Mouse (Mus musculus) olfactory bulb, adult 2 months (tissue): ENCODE data around the gene Cenpn. TPM values are rescaled to one million over a fixed set of nuclear protein-coding genes. Genes with fewer than 3 reads are reported as not detected.

Experiments used
- H3K27ac ChIP-seq: fragments of 200-500 bp; 2 replicates; pipeline ENCODE4 v1.5.1; 2012; ENCODE audit warnings: low read depth, low read length; ENCODE audit not compliant: insufficient read depth
- H3K4me1 ChIP-seq: fragments of 200-500 bp; 2 replicates; pipeline ENCODE4 v1.6.1; 2012; ENCODE audit warnings: low read length; ENCODE audit not compliant: control insufficient read depth, insufficient read depth
- H3K4me3 ChIP-seq: fragments of 200-500 bp; 2 replicates; pipeline ENCODE4 v1.5.1; 2012; ENCODE audit warnings: mild to moderate bottlenecking, low read depth, low read length, moderate library complexity; ENCODE audit not compliant: insufficient read depth
- CTCF ChIP-seq: fragments of 200-500 bp; IDR thresholded peaks from 2 replicates; pipeline ENCODE4 v1.5.1; 2012; ENCODE audit warnings: low read depth, mild to moderate bottlenecking, low read length, moderate library complexity; ENCODE audit not compliant: insufficient read depth
- POLR2A ChIP-seq: fragments of 200-500 bp; IDR thresholded peaks from 2 replicates; pipeline ENCODE4 v1.6.1; 2012; ENCODE audit warnings: mild to moderate bottlenecking, low read depth, low read length, moderate library complexity; ENCODE audit not compliant: insufficient read depth
- whole genome bisulfite sequencing: fragments of 180-500 bp; shearing (Covaris S2); methylation state at CpG from one replicate; pipeline ENCODE4 v1.1.7; 2018; 5-methylcytosine and 5-hydroxymethylcytosine counted together
- polyA plus RNA-seq: library from polyadenylated mRNA; stranded (reverse); fragments of >200 nt; gene quantifications from 2 replicates; pipeline ENCODE4 v1.2.4, GENCODE M21; 2012; ENCODE audit warnings: low replicate concordance; ENCODE audit not compliant: missing spikeins, insufficient read depth, insufficient read length

The Cenpn gene
- polyA plus RNA-seq, 1 experiment = not detected

DNA sequence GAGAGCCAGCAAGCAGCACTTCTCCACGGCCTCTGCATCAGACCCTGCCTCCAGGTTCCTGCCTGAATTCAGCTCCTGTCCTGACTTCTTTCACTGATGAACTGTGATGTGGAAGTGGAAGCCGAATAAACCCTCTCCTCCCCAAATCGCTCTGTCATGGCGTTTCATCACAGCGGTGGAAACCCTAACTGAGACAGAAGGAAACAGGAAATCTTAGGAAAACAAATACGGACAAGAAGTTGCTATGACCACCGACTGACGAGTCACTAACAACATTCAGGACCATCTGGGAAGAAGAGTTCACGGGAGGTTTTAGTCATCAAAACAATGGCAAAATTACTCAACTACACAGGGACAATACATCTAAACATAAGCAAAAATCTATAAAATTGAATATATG, 28.9 kb upstream of the Cenpn start:
- 81% methylated on average over 9 of the region's 9 CpGs for WGBS
- H3K4me1 ChIP-seq = no peaks in the 10 kb centered on the region
- no peak for TF ChIP-seq POLR2A
- no peak for TF ChIP-seq CTCF
- H3K27ac ChIP-seq = no peak overlapping the region
- H3K4me3 ChIP-seq = no peak overlapping the region

DNA sequence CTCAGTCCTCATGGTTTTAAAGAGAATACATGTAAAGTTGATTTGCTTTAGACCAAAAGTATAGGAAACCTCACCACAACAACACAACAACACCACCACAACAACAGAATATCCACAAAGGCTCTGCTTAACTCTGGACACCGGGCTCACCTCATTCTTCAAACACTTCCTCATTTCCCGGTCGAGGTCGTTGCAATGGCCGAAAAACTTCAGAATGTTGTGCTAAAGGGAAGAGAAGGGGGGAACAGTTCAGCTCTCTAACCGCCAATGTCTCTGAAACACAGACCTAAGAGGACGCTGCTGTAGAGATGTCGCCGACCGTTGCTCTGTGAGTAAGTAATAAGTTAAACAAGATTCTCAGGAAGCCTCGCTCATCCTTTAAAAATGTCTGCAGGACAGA, 27.6 kb upstream of the Cenpn start:
- H3K4me1 ChIP-seq = no peaks in the 10 kb centered on the region
- no peak overlapping the region for H3K27ac ChIP-seq
- TF ChIP-seq CTCF = no peak
- no peak for TF ChIP-seq POLR2A
- WGBS = 93% methylated on average over 11 of the region's 11 CpGs
- no peak overlapping the region for H3K4me3 ChIP-seq

DNA sequence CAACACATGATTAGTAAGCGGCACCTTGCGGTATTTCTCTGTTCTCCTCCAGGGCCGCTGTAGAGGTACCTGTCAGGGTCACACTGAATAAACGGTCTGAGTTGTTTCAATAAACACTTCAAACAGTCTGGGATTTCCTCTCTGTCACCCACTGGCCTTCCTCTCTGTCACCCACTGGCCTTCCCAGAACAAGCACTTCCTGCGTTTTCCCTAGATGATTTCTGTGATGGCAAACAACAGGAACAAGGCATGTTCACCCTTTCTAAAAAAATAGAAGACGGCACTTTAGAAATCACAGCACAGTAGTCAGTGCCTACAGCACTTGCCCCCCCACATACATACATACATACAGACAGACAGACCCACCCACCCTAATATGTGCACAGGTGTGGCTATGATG, 26.0 kb upstream of the Cenpn start:
- 89% methylated on average over 6 of the region's 6 CpGs for WGBS
- Histone ChIP-seq H3K27ac (no peak overlapping the region), H3K4me3 (no peak overlapping the region), H3K4me1 (no peaks in the 10 kb centered on the region)
- TF ChIP-seq CTCF = no peak
- no peak for TF ChIP-seq POLR2A

DNA sequence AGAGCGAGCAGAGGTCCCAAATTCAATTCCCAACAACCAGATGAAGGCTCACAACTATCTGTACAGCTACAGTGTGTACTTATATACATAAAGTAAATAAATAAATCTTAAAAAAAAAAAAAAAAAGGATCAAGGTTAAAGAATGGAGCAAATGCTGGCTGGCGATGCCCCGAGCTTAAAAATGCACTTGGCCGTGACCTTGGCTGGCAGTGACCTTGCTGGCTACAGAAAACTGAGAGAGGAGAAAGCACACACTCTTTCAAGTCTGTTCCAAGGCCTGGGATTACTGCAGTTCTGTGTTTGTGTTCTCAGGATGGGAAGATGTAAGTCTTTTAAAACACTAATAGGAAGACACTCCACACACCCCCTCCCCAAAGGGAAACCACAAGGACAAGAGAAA, 16.8 kb upstream of the Cenpn start:
- WGBS = 95% methylated on average over 4 of the region's 4 CpGs
- no peak overlapping the region for H3K27ac ChIP-seq
- no peak overlapping the region for H3K4me3 ChIP-seq
- TF ChIP-seq CTCF (no peak), POLR2A (no peak)
- no peaks in the 10 kb centered on the region for H3K4me1 ChIP-seq

DNA sequence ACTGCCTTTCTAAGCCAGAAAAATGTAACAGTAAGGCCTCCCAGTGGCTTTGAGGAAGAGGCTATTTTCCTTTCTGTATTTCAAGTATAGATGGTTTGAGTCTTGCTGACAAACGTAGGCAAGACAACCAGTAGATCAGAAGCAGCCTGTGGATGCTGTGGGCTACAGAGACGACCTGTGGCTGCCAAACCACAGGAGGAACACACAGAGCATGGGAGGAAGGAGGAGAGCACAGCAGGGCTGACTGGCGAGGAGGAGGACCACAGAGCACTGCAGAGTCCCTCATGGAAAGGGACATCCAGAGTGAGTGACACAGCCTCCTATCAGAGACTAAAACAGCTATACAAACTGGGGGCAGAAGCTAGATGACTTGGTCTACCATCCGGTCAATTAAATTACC, 16.3 kb upstream of the Cenpn start:
- TF ChIP-seq CTCF (no peak), POLR2A (no peak)
- WGBS = 91% methylated on average over 4 of the region's 4 CpGs
- H3K4me3 ChIP-seq = no peak overlapping the region
- no peak overlapping the region for H3K27ac ChIP-seq
- no peaks in the 10 kb centered on the region for H3K4me1 ChIP-seq

DNA sequence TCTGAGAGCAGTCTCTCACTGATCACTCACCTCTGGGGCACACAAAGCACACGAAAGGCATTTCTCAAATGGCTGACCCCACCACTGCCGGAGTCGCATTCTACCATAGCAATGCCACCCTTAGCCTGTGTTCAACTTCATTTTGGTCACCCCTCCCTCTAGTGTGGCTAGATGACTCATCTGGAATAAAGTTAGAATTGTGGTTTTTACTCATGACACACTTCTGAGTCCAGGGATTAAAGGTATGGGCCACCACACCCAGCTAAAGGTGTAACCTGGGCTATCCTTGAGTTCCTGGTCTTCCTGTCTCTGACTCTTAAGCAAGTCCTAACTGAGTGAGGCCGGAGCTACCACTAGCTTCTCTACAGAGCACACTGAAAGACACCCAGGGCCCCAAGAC, 15.7 kb upstream of the Cenpn start:
- Histone ChIP-seq H3K4me1 (no peaks in the 10 kb centered on the region), H3K4me3 (no peak overlapping the region), H3K27ac (no peak overlapping the region)
- WGBS = 98% methylated on average over 4 of the region's 4 CpGs
- TF ChIP-seq CTCF = no peak
- TF ChIP-seq POLR2A = no peak

DNA sequence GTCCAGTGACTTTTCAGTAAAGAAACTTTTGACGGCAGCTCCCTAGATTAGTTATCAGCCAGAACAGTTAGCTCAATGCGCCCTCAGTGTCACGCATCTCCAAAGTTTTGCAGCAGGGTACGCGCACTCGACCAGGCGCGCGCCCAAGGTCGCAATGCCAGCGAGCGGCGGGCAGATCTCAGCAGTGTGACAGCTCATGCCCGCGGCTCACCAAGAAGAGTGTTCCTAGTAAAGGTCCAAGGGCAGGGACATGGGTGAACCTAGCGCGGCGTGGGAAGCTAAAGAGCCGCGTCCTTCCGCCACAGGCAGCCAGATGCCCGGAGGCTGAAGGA, 559 bp upstream of the Cenpn start:
- under 1% methylated on average over 22 of the region's 22 CpGs for WGBS
- peak overlapping the region; percentile 73 for H3K4me3 ChIP-seq
- H3K27ac ChIP-seq = peak overlapping the region; percentile 22; the same call in 1 of the 2 replicates
- TF ChIP-seq POLR2A (no peak), CTCF (no peak)
- H3K4me1 ChIP-seq = no peaks in the 10 kb centered on the region

DNA sequence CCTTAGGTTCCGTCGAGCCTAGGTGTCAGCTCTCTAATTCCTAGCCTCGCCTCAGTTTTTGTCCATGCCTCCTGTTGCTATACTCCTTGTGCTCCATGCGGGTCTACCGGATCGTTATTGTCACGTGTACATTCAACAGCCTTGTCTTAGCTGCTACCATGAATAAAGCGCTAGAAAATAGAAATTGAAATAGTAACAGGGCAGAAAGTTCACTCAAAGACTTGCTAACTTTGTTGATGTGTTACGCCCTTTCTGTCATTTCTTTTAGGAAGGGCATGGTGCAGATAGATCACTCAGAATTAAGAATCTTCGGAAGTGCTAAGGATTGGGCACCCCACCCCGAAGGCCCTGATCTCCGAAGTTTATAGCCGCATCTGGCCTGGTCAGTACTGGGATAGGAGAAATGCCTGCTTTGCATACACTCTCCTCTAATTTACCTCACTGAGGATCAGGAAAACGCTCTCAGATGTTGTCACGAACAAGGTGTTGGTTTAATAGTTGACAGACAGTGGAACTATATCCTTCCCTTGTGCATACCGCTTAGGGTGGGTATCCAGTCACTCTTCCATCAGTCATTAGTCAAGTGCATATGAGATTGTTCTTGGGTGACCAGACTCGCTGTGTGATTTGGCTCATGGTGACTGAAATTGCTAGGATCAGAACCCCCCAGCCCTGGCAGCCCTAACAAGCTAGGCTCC, 679 bp downstream of the Cenpn start:
- WGBS = 31% methylated on average over 17 of the region's 17 CpGs
- no peaks in the 10 kb centered on the region for H3K4me1 ChIP-seq
- H3K4me3 ChIP-seq = peak overlapping the region; percentile 73
- H3K27ac ChIP-seq = no peak overlapping the region
- TF ChIP-seq CTCF (no peak), POLR2A (no peak)

DNA sequence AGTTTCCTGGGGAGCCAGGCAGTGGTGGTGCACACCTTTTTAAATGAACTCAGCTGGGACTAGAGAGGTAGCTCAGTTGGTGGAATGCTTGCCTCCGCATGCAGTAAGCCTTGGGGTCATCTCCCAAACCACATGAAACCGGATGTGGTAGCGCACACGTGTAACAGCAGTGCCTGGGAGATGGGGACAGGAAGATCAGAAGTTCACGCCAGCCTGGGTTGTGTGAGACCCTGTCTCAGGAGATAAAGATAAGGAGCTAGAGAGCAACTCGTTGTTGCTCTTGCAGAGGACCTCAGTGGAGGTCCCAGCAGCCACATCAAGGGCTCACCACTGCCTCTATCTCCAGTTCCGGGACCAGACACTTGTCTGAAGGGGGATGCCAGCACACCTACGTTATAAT, 2.0 kb downstream of the Cenpn start:
- no peaks in the 10 kb centered on the region for H3K4me1 ChIP-seq
- WGBS = 94% methylated on average over 8 of the region's 8 CpGs
- no peak overlapping the region for H3K4me3 ChIP-seq
- H3K27ac ChIP-seq = no peak overlapping the region
- no peak for TF ChIP-seq CTCF

DNA sequence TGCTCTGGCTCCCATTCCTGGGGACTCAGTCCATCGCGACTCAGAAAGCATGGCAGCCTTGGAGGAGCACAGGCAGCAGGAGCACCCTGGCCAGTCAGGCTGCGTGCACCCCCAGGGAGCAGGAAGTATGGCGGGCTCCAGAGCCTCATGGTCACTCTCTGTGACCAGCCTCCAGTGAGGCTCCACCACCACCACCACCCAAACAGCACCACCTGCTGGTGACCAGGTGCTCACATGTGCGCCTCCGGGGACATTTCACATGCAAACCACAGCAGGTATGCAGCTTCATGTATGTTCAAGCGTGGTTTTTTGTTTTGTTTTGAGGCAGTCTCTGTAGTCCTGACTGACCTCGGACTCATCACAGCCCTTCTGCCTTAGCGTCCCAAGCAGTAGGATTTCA, 6.3 kb downstream of the Cenpn start:
- TF ChIP-seq CTCF (no peak), POLR2A (no peak)

More for the DNA sequence above, 6.3 kb downstream of the Cenpn start:
- Histone ChIP-seq H3K27ac (no peak overlapping the region), H3K4me3 (no peak overlapping the region), H3K4me1 (no peaks in the 10 kb centered on the region)
- WGBS = 85% methylated on average over 9 of the region's 9 CpGs
